Mouse (Mus musculus) lung, postnatal 0 days (tissue): ENCODE data around the gene Atg10.

Experiments
- CTCF ChIP-seq: IDR thresholded peaks from 2 replicates; pipeline ENCODE4 v1.5.1; 2016; ENCODE audit warnings: antibody characterized with exemption, mild to moderate bottlenecking
- EP300 ChIP-seq: IDR thresholded peaks from 2 replicates; pipeline ENCODE4 v1.6.1; 2016; ENCODE audit warnings: antibody characterized with exemption, mild to moderate bottlenecking, control low read depth

DNA sequence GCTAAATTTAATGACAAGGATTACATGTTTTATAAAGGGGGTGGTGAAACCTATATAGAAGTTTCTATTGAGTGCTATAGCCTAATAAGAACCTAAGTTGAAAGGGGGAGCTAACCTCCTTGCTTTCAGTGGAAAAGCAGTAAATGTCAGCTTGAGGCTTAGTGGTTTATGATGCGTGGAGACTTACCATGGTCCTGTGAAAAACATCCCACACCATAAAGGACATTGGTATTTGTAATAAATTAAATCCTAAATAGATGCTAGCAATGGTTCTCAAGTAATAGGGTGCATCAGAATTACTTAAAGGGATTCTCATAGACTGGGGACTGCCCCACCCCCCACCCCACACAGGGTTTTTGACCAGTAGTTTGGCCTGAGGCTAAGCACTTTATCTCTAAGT lies 27.9 kb upstream of the Atg10 start:
- TF ChIP-seq CTCF = no peak
- no peak for TF ChIP-seq EP300
